Mouse (Mus musculus) skeletal muscle tissue, adult 2 months (tissue): ENCODE measurements at regions not wholly inside any gene's neighbourhood (a gene's known extent, or its start where the extent isn't known, plus 50 kb on each side); places are given as distances from the start of the nearest gene placed in this dataset.

Source experiments
- DNase-seq: peaks from one replicate; pipeline ENCODE4 v3.0.0-alpha.2; 2012; ENCODE audit warnings: low read depth, low spot score

DNA sequence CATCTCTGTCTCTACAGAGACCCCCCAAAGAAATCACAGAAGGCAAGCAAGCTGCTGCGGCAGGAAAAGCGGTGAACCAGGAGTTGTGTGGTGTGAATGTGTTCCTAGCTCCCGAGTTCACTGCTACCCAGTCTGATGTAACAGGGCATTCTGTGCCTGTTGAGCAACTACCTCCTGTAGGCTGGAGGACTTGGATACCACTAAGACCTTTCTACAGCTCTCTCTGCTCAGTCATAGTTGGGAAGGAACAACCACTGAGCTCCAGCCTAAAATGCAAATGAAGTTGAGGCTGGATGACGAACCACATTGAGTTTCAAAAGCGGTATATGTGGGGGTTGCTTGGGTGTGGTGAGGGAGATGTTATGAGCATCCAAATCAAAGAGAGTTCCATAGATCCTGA lies 315.1 kb downstream of the Rnd3 start:
- no peak for DNase-seq

DNA sequence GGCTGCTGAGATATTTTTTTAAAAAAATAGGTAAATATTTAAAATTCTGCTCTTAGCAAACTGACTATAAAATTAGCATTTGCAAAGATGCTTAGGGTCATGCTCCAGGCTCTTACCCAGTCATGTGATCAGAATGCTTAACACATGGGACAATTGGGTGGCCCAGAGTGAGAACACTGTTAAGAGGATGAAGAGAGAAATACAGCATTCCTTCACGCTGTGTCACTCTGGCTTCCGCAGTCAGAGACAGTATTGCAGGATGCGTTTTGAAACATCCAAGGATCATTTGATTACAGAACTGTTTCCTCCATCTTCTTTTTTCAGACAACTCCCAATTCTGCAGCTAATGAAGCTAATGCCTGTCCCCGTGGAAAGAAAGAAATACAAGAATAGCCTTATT lies 316.4 kb downstream of the Rnd3 start:
- DNase-seq: peak; percentile 29

DNA sequence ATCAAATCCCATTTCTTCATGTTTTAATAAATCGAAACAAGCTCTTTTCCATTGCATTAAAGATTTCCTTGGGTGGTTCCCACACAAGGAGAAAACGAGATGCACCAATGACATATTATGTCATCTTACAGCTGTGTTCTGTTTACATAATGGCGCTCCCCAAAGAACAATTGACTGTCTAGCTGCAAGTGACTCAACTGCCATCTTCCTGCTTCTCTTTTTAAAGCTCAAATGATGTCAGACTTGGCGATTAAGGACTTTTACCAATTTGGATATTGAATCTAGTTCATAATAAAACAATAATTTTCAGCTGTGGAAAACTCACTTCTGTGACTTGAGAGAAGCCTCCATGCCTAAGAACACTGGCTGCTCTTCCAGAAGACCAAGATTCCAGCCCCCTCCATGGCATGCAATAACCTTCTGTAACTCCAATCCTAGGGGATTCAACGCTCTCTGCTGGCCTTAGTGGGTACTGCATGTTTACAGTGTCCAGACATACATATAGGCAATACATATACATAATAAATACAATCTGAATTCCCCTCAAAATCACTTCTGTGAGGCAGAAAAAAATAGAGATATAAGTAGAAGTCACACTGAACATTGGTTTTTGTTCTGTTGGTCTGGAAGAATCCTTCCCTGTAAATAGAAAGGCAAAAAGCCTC lies 318.7 kb downstream of the Rnd3 start:
- DNase-seq: peak; percentile 75

DNA sequence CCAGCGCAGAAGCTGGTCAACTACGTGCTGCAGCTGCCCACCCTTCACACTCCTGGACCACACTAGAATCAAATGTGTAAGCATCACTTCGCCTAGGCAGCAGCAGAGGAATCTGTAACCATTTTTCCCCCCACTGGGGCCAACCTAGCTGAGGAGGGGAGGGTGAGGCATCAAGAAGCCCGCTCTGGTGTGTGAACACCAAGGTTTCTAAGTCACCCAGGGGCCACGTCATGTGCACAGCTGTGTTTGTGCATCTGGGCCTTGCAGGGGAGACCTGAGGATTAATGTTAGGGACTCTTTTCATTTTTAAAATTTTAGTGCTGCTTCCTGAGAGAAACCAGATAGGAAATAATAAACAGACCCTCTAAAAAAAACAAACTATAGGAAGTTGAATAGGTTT lies 321.8 kb downstream of the Rnd3 start:
- DNase-seq: no peak

DNA sequence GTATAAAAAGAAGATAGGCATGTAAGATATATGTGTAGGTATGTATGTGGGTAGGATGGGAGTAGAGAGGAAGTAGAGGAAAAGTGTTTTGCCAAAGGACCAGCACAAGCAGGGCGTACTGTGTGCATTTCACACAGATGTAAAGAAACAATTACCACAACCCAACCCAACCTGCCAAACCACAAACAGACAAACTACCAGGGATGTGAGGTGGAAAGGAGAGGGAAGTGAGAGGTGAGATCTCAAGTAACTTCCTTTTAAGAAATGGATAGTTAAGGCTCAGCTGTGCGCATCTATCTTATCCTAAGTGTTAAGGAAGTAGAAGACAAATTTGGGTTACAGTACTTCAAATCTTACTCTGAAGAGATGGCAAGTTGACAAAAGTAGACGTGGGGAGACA lies 322.4 kb downstream of the Rnd3 start:
- DNase-seq: no peak

DNA sequence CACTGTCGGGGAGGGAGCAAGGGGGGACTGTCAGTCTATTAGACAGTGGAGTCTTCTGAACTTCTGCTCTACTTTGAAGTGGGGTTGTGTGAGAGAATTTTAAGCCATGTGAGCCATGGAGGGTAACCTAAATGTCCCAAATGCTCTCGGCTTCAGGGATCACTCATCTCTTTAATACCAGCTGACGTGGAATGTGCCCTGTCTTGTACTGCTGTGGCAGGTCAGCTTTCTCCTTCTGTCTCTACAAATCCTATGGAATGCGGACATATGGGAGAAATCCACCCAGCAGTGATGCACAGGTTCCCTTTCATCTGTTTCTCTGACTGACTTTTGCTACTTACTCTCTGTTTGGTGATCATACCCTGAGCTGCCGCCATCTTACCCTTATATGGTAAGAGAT lies 323.3 kb downstream of the Rnd3 start:
- DNase-seq: no peak

DNA sequence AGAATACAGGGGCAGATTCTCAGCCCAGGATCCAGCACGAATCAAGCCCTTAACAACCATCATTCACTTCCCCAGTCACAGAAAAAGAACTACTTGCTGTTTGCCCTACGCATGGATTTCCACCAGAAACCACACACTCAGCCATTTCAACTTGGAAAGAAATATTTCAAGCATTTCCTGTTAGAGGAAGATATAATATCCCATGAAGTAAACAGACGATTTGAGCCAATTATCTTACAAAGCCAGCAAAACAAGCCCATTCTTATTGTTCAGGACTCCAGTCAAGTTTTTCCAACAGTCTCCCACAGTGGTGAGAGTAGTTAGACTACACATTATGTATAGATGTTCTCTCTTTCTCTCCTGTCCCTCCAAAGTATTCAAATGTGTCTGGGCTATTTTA lies 324.1 kb downstream of the Rnd3 start:
- no peak for DNase-seq

DNA sequence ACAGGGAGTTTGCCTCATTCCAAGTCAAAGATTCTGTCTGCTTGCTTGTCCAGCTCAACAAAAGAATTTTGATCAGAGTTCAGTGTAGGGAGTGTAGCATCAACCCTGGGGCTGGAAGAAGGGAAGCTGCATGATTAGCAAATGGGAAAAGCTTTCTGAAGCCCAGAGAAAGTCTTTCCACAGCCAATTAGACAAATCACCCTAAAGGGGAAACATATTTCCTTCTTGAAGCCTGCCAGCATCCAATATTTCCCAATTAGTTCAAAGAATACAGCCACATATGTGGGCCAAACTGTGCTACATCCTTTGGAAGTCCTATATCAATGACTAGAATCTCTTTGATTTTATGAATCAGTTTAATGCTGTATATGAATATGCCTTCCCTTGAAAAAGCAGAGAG lies 326.2 kb downstream of the Rnd3 start:
- DNase-seq: no peak

DNA sequence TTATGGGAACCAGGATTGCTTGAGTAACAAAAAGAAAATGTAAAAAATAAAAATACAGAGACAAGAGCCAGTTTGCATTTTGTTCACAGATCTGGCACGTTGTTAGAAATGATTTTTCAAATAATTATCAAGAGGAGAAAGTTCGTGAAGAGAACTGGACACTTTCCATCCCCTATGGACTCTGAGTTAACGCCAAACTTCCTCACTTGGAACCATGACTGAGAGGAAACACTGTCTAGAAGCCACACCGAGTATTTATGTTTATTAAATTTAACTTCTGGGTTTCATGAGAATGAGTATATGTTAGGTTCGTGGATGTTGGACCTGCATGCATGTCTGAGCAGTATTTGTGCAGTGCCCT lies 329.6 kb downstream of the Rnd3 start:
- no peak for DNase-seq

DNA sequence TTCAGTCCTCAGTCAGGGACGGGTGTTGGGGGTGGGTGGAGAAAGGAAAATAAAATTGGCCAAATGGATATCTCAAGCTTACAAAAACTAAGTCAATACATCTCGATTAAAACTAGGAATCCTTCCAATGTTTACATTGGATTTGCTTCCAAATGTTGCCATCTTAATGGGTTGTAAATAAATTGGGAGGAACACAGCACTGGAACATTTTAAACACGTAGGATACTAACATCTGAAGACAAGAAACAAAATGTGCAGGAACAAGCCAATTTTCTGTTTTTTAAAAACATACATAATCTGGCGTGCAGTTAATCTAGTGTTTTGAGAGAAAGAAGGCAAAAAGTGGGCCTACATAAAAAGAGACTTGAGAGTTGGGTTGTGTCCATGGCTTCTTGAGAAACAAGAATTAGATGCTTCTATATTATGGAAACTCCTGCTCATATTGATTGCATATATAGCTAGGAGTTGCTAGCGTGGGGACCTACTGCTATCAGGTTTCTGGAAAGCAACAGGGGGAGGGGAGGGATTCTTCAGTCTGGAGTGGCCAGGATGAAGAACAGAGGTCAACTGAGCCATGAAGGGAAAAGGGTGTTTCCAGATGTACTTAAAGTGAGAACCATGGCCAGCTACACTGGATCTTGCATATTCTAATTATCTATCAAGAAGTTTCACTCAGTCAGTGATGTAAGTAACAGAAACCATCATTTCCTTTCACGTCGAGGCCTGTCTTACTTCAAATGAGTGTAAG lies 330.2 kb downstream of the Rnd3 start:
- no peak for DNase-seq

DNA sequence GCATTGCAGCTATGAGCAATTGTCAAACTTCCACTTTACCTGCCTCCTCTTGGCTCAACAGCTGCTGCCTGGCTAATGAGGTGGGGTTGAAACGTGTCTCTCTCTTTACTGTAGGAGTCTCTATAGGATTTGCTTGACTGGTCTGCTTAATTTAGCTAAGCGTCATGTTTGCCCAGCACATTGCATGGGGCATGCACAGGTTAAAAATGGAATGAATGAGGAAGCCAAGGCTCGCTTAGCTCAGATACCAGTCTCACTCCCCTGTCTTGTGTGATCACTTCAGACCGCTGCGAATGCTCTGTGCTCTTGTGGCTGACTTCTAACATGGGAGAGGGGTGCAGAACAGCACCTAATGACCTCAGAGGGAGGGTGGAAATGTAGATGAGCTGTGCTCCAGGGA lies 332.5 kb downstream of the Rnd3 start:
- DNase-seq: no peak

DNA sequence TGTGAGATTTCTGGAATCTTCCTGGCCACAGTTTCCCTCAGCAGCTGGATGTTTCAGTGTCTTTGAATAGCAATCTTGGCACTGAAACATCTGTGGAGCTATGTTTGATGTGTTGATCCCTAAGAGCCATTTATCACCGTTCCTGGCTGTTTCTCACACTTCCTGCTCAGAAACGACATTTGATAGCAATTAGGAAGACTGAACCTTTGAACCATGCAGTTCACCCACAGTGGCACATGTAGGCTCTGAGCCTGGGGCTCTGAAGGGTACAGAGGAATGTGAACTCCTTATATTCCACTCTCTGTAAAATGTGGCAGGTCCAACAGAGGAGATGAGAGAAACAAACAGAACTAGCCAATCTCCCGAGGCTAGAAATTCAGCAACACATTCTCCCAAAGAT lies 333.4 kb downstream of the Rnd3 start:
- no peak for DNase-seq

DNA sequence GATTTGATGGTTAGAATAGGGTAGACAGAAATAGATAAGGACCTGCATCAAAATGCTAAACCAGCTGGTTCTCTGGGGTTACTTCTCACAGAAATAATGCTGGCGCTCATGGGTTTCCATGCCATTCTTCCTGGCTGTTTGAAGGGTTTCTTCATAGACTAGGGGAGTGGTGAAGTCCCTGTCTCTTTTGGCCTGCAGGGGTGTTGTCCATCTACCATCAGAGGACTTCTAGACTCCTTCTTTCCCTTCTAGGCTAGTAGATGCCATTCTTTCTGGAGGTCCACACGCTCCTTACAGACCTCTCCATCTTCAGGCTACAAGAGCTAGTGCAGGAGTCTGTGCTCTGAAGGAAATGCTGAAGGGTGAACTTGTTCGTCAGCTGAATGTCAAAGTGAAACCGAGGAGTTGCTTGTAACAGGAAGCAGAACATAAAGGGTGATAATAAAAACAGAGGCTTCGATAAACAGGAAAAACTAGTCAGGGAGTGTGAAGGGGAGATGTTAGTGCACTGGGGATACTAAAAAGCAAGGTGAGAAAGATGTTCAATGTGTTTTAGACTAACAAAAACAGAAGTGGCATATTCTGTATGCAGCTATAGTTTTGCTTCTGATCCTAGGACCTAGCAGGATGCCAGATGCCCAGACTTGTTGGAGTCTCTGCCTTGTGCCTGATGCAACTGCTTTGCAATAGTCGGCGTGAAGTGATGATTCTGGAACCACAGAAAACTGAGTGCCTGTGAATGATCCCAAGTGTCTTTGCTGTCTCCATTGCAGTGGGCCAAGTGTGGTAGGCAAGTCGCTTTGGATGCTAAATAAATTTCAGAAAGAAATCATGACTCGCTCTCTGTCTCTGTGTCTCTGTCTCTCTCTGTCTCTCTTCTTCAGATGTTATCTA lies 335.1 kb downstream of the Rnd3 start:
- DNase-seq: no peak

DNA sequence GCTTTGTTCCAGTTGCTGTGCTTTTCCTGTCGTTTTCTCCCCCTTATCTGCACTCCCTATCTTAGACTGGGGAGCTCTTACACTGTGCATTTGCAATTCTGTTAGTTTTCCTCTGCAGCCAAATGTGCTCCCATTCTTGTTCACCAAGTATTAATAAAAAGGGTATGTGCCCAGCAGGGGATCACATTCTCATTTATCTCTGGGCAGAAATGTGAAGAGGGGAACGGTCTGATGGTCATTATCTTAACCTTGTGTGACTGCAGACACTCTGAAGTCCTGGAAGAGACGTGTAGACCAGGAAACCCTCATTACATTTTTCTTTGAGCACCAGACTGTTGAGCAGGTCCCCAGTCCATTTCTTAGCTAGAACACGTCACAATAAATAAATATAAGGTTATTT lies 336.6 kb downstream of the Rnd3 start:
- DNase-seq: no peak

DNA sequence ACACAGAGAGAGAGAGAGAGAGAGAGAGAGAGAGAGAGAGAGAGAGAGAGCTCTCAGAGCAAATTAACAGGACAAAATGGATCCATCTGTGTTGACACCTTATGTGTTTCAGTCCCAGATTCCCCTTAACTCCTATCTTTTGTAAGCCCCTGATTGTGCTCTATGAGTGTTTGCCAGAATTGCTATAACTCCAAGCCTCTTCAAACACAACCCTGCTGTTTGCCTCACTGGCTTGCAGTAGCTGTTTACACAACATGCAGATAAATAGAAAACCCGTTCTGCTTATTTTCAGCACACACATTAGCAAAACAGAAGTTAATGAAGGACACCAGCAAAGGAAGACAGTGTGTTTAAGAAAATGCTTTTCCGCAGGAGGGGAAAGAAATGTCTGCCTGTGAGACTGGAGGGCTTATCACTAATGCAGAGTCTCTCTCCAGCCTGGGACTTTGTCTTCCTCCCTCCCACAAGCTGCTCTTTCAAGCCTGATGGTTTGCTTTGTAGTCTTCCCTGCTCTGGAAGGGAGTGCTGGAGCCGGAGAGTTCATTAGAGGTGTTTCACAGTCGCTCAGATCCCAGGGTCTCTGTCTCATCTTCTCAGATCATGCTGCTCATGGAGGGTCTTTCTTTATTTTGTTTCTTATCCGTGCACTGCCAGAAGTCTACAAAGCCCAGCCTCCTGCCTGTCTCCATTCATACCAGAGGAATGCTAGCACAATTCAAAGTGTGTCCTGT lies 338.4 kb downstream of the Rnd3 start:
- DNase-seq: no peak

DNA sequence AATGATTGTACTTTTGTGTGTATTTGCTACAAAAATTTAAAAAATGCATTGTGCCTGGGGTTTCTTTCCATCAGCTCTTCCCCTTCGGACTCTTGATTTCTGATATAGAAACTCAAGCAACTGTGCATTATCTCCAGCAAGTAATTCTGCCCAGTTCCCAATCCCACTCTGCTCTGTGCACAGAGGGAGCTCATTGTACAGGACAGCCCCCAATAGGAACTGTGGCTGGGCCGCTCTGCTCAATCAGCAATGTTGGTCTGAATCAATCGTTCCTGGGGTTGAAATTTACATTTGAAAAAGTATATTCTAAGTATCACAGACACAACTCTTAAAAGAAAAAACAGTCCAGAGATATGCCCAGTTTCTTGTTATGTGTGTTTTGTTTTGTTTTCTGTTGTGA lies 339.1 kb downstream of the Rnd3 start:
- no peak for DNase-seq

DNA sequence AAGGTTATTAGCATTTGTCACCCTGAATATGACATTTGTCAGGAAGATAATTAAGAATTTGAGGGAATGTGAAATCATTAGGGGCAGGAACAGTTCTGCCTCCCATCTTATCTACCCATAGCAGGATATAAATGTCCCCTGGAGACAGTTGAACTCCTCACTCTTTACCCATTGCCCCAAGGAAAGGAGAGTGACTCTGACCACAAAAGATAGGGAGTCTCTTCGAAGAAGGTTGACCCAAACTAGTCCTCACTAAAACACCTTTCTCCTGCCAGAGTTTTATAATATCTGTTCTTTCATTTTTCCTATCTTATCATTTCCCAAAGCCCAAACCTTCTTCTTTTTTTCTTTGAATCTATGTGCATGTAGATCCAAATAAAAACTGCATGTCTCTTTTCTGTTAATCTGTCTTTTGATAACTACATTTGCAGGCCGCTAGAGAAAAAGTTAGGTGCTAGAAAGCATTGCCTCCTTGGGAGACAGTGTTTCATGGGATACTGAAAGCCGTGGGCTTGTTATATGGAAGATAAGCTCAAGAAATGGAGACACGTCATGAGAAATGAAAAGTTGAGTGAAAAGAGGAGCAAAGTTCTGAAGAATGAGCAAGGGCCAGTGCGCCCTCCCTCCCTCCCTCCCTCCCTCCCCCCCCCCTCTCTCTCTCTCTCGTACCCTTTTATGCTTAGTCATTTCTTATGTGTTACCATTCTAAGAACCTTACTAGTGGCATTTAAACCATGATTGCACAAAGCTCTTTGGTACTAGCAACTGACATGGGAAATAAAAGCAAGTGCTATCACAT lies 341.6 kb downstream of the Rnd3 start:
- no peak for DNase-seq

DNA sequence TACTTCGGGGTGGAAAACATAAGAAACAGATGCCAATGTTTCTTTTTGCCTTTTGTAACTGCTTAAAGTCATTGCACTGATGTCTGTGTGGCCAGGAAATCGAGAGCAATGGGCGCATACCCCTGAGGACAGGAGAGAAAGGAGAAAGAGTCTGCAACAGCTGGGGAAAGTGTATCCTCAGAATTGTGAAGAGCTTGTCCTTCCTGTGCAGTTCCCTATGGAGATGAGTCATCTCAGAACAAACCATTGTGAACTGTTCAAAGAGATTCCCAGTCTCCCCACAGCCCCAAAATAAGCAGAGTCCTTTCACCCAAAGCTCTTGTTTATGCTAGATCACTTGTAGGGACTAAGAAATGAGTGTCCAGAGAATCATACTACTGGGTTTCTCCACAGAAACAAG lies 343.3 kb downstream of the Rnd3 start:
- DNase-seq: peak; percentile 42

DNA sequence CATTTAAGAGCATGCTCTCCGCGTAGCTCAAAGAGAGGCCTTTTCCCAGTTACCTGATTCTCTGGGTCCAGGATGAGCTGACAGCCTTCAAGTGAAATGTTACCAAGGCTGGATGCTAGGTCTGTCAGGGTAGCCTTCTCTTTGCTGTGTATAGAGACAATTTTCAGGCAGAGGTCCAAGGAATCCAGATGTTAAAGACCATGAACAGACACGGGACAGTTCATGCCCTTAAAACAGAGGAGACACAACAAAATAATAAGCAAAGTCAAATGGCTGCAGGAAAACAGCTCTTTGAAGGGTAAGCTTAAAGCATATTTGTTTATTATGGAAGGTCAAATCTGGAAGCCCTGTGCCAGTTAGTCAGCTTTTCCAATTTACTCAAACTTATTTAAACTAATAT lies 352.8 kb downstream of the Rnd3 start:
- no peak for DNase-seq

DNA sequence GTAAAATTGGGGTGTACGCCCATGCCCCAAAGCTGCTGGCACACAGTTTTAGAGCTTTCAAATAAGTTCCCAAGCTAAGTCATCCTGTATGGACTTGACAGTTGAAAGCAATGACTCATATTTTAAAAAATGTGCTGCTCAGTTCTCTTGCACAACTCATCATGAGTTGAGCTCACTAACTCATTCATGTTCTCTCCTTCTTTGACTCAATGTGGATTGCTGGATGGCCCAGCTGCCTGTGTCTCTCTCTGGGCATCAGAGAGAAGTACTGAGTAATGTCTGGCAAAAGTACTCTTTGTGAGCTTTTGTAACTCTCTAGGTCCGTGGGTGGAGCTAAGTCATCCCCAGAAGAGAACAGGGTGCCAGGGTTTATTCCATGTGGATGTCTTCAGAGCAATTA lies 355.3 kb downstream of the Rnd3 start:
- DNase-seq: peak; percentile 79

DNA sequence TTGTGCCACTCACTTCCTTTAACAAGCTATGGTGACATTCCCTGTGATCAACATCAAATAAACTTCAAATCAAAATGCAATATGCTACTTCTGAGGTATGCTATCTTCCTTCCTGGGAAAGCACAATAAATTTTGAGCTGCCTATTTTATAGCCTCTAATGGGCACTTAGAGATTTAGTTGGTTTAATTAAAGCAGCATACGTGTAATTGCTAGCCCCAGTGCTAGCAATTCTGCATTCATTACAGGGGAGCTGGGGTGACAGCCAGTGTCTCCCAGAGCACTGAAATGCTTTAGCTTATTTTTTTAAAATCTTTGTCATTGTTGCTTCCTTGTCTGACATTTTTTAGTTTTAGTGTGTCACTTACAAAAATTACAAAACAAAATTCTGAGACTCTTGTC lies 355.8 kb downstream of the Rnd3 start:
- no peak for DNase-seq
